Mouse (Mus musculus): ENCODE results near the gene Mpped1. TPM values are rescaled to one million over a fixed set of nuclear protein-coding genes. Genes with fewer than 3 reads are reported as not detected.
A peak's percentile ranks its signal among the peaks of the same experiment; 100 is the strongest.

The Mpped1 gene
- polyA plus RNA-seq, 1 experiment from 2014 or later, result 0.43 TPM

- no peaks in the 10 kb centered on the region for H3K9me3 ChIP-seq (ENCODE audit: control insufficient read depth, low read length)
- H3K27ac ChIP-seq (ENCODE audit: low read length), result no peak overlapping the region
- H3K9ac ChIP-seq (ENCODE audit: low read length), result no peak overlapping the region
- H3K4me1 ChIP-seq (replicated peaks; ENCODE audit: control insufficient read depth, insufficient read depth, low read length), result no peaks in the 10 kb centered on the region
- no peaks in the 10 kb centered on the region for H3K27me3 ChIP-seq (ENCODE audit: control insufficient read depth, insufficient read depth, low read depth, low read length)
- 84% methylated on average over 13 of the region's 13 CpGs for WGBS
- H3K36me3 ChIP-seq (ENCODE audit: control insufficient read depth, insufficient read depth, low read length), result no peaks in the 10 kb centered on the region
- no peak overlapping the region for H3K4me3 ChIP-seq (ENCODE audit: low read length)
- no peak overlapping the region for H3K4me2 ChIP-seq (ENCODE audit: low read depth, low read length)
- no peak for ATAC-seq (ENCODE audit: low read depth)
These were observed 17.8 kb upstream of the Mpped1 start for GRCm38 (mm10) chr15:83761512-83761911.

- ATAC-seq (ENCODE audit: low read depth), result peak; percentile 38; the same call in 1 of the 2 replicates
- no peaks in the 10 kb centered on the region for H3K4me1 ChIP-seq (replicated peaks; ENCODE audit: control insufficient read depth, insufficient read depth, low read length)
- no peaks in the 10 kb centered on the region for H3K36me3 ChIP-seq (ENCODE audit: control insufficient read depth, insufficient read depth, low read length)
- no peaks in the 10 kb centered on the region for H3K9me3 ChIP-seq (ENCODE audit: control insufficient read depth, low read length)
- H3K4me2 ChIP-seq (ENCODE audit: low read depth, low read length), result no peak overlapping the region
- H3K4me3 ChIP-seq (ENCODE audit: low read length), result no peak overlapping the region
- no peak overlapping the region for H3K27ac ChIP-seq (ENCODE audit: low read length)
- H3K27me3 ChIP-seq (ENCODE audit: control insufficient read depth, insufficient read depth, low read depth, low read length), result no peaks in the 10 kb centered on the region
- WGBS, result 41% methylated on average over 5 of the region's 6 CpGs
- no peak overlapping the region for H3K9ac ChIP-seq (ENCODE audit: low read length)
These were observed 13.8 kb upstream of the Mpped1 start for GRCm38 (mm10) chr15:83765388-83766029.

- 75% methylated on average over 8 of the region's 8 CpGs for WGBS
- H3K4me2 ChIP-seq (ENCODE audit: low read depth, low read length), result no peak overlapping the region
- no peaks in the 10 kb centered on the region for H3K27me3 ChIP-seq (ENCODE audit: control insufficient read depth, insufficient read depth, low read depth, low read length)
- no peak overlapping the region for H3K9ac ChIP-seq (ENCODE audit: low read length)
- no peak overlapping the region for H3K27ac ChIP-seq (ENCODE audit: low read length)
- ATAC-seq (ENCODE audit: low read depth), result no peak
- H3K36me3 ChIP-seq (ENCODE audit: control insufficient read depth, insufficient read depth, low read length), result no peaks in the 10 kb centered on the region
- no peaks in the 10 kb centered on the region for H3K9me3 ChIP-seq (ENCODE audit: control insufficient read depth, low read length)
- no peak overlapping the region for H3K4me3 ChIP-seq (ENCODE audit: low read length)
- no peaks in the 10 kb centered on the region; the same call in 1 of the 2 replicates for H3K4me1 ChIP-seq (replicated peaks; ENCODE audit: control insufficient read depth, insufficient read depth, low read length)
These were observed 7.8 kb upstream of the Mpped1 start for GRCm38 (mm10) chr15:83771346-83772053.

GRCm38 (mm10) chr15:83772460-83772859 lies 6.8 kb upstream of the Mpped1 start:
- H3K9me3 ChIP-seq (ENCODE audit: control insufficient read depth, low read length), result no peaks in the 10 kb centered on the region
- H3K4me1 ChIP-seq (replicated peaks; ENCODE audit: control insufficient read depth, insufficient read depth, low read length), result no peaks in the 10 kb centered on the region; the same call in 1 of the 2 replicates
- H3K4me2 ChIP-seq (ENCODE audit: low read depth, low read length), result no peak overlapping the region
- ATAC-seq (ENCODE audit: low read depth), result no peak
- H3K4me3 ChIP-seq (ENCODE audit: low read length), result no peak overlapping the region
- 0 out of 2 replicates have a peak, but pooled peaks cover under 1% of the 10 kb centered on the region for H3K27me3 ChIP-seq (ENCODE audit: control insufficient read depth, insufficient read depth, low read depth, low read length)
- no peaks in the 10 kb centered on the region for H3K36me3 ChIP-seq (ENCODE audit: control insufficient read depth, insufficient read depth, low read length)
- no peak overlapping the region for H3K9ac ChIP-seq (ENCODE audit: low read length)
- H3K27ac ChIP-seq (ENCODE audit: low read length), result no peak overlapping the region
- 34% methylated on average over 5 of the region's 5 CpGs for WGBS

- 66% methylated on average over 4 of the region's 4 CpGs for WGBS
These were observed 6.3 kb upstream of the Mpped1 start for GRCm38 (mm10) chr15:83772953-83773352.

GRCm38 (mm10) chr15:83774922-83775321 lies 4.3 kb upstream of the Mpped1 start:
- H3K27me3 ChIP-seq (ENCODE audit: control insufficient read depth, insufficient read depth, low read depth, low read length), result peaks cover 23% of the 10 kb centered on the region
- no peak for ATAC-seq (ENCODE audit: low read depth)
- 43% methylated on average over 4 of the region's 4 CpGs for WGBS

More at GRCm38 (mm10) chr15:83772953-83773352, 6.3 kb upstream of the Mpped1 start:
- no peak for ATAC-seq (ENCODE audit: low read depth)
- no peak overlapping the region for H3K9ac ChIP-seq (ENCODE audit: low read length)
- H3K27me3 ChIP-seq (ENCODE audit: control insufficient read depth, insufficient read depth, low read depth, low read length), result peaks cover 4% of the 10 kb centered on the region; the same call in 1 of the 2 replicates
- H3K27ac ChIP-seq (ENCODE audit: low read length), result no peak overlapping the region
- no peaks in the 10 kb centered on the region; the same call in 1 of the 2 replicates for H3K4me1 ChIP-seq (replicated peaks; ENCODE audit: control insufficient read depth, insufficient read depth, low read length)
- no peaks in the 10 kb centered on the region for H3K9me3 ChIP-seq (ENCODE audit: control insufficient read depth, low read length)
- H3K4me2 ChIP-seq (ENCODE audit: low read depth, low read length), result no peak overlapping the region
- no peaks in the 10 kb centered on the region for H3K36me3 ChIP-seq (ENCODE audit: control insufficient read depth, insufficient read depth, low read length)
- H3K4me3 ChIP-seq (ENCODE audit: low read length), result no peak overlapping the region

GRCm38 (mm10) chr15:83776265-83777000 lies 2.8 kb upstream of the Mpped1 start:
- Histone ChIP-seq H3K4me1 (replicated peaks; ENCODE audit: control insufficient read depth, insufficient read depth, low read length) (no peaks in the 10 kb centered on the region; the same call in 1 of the 2 replicates), H3K4me2 (ENCODE audit: low read depth, low read length) (no peak overlapping the region), H3K4me3 (ENCODE audit: low read length) (no peak overlapping the region), H3K27ac (ENCODE audit: low read length) (no peak overlapping the region), H3K9me3 (ENCODE audit: control insufficient read depth, low read length) (no peaks in the 10 kb centered on the region), H3K9ac (ENCODE audit: low read length) (no peak overlapping the region), H3K36me3 (ENCODE audit: control insufficient read depth, insufficient read depth, low read length) (no peaks in the 10 kb centered on the region), H3K27me3 (ENCODE audit: control insufficient read depth, insufficient read depth, low read depth, low read length) (peaks cover 39% of the 10 kb centered on the region)
- 51% methylated on average over 6 of the region's 6 CpGs for WGBS
- peak; percentile 47; the same call in 1 of the 2 replicates for ATAC-seq (ENCODE audit: low read depth)

More at GRCm38 (mm10) chr15:83774922-83775321, 4.3 kb upstream of the Mpped1 start:
- H3K9ac ChIP-seq (ENCODE audit: low read length), result no peak overlapping the region
- H3K4me3 ChIP-seq (ENCODE audit: low read length), result no peak overlapping the region
- H3K27ac ChIP-seq (ENCODE audit: low read length), result no peak overlapping the region
- no peaks in the 10 kb centered on the region; the same call in 1 of the 2 replicates for H3K4me1 ChIP-seq (replicated peaks; ENCODE audit: control insufficient read depth, insufficient read depth, low read length)
- H3K4me2 ChIP-seq (ENCODE audit: low read depth, low read length), result no peak overlapping the region
- no peaks in the 10 kb centered on the region for H3K36me3 ChIP-seq (ENCODE audit: control insufficient read depth, insufficient read depth, low read length)
- H3K9me3 ChIP-seq (ENCODE audit: control insufficient read depth, low read length), result no peaks in the 10 kb centered on the region

GRCm38 (mm10) chr15:83777476-83777875 lies 1.8 kb upstream of the Mpped1 start:
- 52% methylated on average over 6 of the region's 6 CpGs for WGBS
- Histone ChIP-seq H3K9me3 (ENCODE audit: control insufficient read depth, low read length) (no peaks in the 10 kb centered on the region), H3K4me3 (ENCODE audit: low read length) (no peak overlapping the region), H3K9ac (ENCODE audit: low read length) (no peak overlapping the region), H3K4me1 (replicated peaks; ENCODE audit: control insufficient read depth, insufficient read depth, low read length) (no peaks in the 10 kb centered on the region; the same call in 1 of the 2 replicates), H3K27me3 (ENCODE audit: control insufficient read depth, insufficient read depth, low read depth, low read length) (peaks cover 49% of the 10 kb centered on the region), H3K36me3 (ENCODE audit: control insufficient read depth, insufficient read depth, low read length) (no peaks in the 10 kb centered on the region), H3K4me2 (ENCODE audit: low read depth, low read length) (no peak overlapping the region), H3K27ac (ENCODE audit: low read length) (no peak overlapping the region)
- no peak for ATAC-seq (ENCODE audit: low read depth)
